Mouse (Mus musculus) intestine, embryonic 16.5 days (tissue): ENCODE data around the gene Tnc. TPM values are rescaled to one million over a fixed set of nuclear protein-coding genes. Genes with fewer than 3 reads are reported as not detected.

Source experiments
- ATAC-seq: fragments of 200-750 bp; cut with Nextera tagmentation; 2 replicates; pipeline ENCODE4 v1.8.0; 2017; ENCODE audit warnings: moderate TSS enrichment, moderate library complexity
- H3K27ac ChIP-seq: fragments of 300-500 bp; sonication (generic); 2 replicates; pipeline ENCODE4 v1.5.1; 2014; ENCODE audit warnings: mild to moderate bottlenecking, low read length
- H3K27me3 ChIP-seq: fragments of 300-500 bp; sonication (generic); replicated peaks from 2 replicates; pipeline ENCODE4 v1.6.1; 2014; ENCODE audit warnings: low read length, control low read depth, mixed read lengths; ENCODE audit not compliant: control insufficient read depth, insufficient read depth
- H3K36me3 ChIP-seq: fragments of 300-500 bp; sonication (generic); 2 replicates; pipeline ENCODE4 v1.6.1; 2014; ENCODE audit warnings: low read length, control low read depth; ENCODE audit not compliant: control insufficient read depth, insufficient read depth
- H3K4me1 ChIP-seq: fragments of 300-500 bp; sonication (generic); 2 replicates; pipeline ENCODE4 v1.6.1; 2014; ENCODE audit warnings: low read length, control low read depth, mixed read lengths; ENCODE audit not compliant: control insufficient read depth, insufficient read depth
- H3K4me2 ChIP-seq: fragments of 300-500 bp; sonication (generic); 2 replicates; pipeline ENCODE4 v1.6.1; 2014; ENCODE audit warnings: low read depth, low read length, control low read depth
- H3K4me3 ChIP-seq: fragments of 300-500 bp; sonication (generic); 2 replicates; pipeline ENCODE4 v1.5.1; 2014; ENCODE audit warnings: mild to moderate bottlenecking, low read length
- H3K9ac ChIP-seq: fragments of 300-500 bp; sonication (generic); 2 replicates; pipeline ENCODE4 v1.6.1; 2014; ENCODE audit warnings: low read depth, low read length
- H3K9me3 ChIP-seq: fragments of 300-500 bp; sonication (generic); 2 replicates; pipeline ENCODE4 v1.6.1; 2016; ENCODE audit warnings: low read length, control low read depth; ENCODE audit not compliant: control insufficient read depth
- WGBS: fragments of 180-500 bp; shearing (Covaris S2); extraction: QIAGEN DNeasy Blood & Tissue Kit; methylation state at CpG from one replicate; pipeline ENCODE4 v1.1.7; 2014; 5-methylcytosine and 5-hydroxymethylcytosine counted together
- polyA plus RNA-seq: library from polyadenylated mRNA; unstranded; fragments of >200 nt; fragmentation: Nextera tagmentation; extraction: Ambion mirVana; gene quantifications from 2 replicates; pipeline ENCODE4 v1.2.1, GENCODE M21; 2015

The Tnc gene
- polyA plus RNA-seq, 1 experiment from 2014 or later, result 6.9 TPM

GRCm38 (mm10) chr4:63982425-63983097, 64.3 kb downstream of the Tnc start:
- Histone ChIP-seq H3K4me3 (no peak overlapping the region), H3K36me3 (no peaks in the 10 kb centered on the region), H3K9me3 (no peaks in the 10 kb centered on the region), H3K9ac (no peak overlapping the region), H3K4me1 (no peaks in the 10 kb centered on the region), H3K27me3 (no peaks in the 10 kb centered on the region), H3K27ac (no peak overlapping the region), H3K4me2 (no peak overlapping the region)
- no peak for ATAC-seq
- 61% methylated on average over 12 of the region's 12 CpGs for WGBS

- Histone ChIP-seq H3K27ac (no peak overlapping the region), H3K9ac (no peak overlapping the region), H3K9me3 (no peaks in the 10 kb centered on the region), H3K4me2 (no peak overlapping the region), H3K36me3 (no peaks in the 10 kb centered on the region), H3K4me1 (no peaks in the 10 kb centered on the region), H3K27me3 (no peaks in the 10 kb centered on the region), H3K4me3 (no peak overlapping the region)
- WGBS, result 91% methylated on average over 1 of the region's 1 CpGs
- ATAC-seq, result no peak
These were observed 66.5 kb downstream of the Tnc start for GRCm38 (mm10) chr4:63980211-63980794.

GRCm38 (mm10) chr4:63979635-63980034, 67.2 kb downstream of the Tnc start:
- Histone ChIP-seq H3K36me3 (no peaks in the 10 kb centered on the region), H3K4me1 (no peaks in the 10 kb centered on the region), H3K9me3 (no peaks in the 10 kb centered on the region), H3K27me3 (no peaks in the 10 kb centered on the region), H3K4me3 (no peak overlapping the region), H3K9ac (no peak overlapping the region), H3K4me2 (no peak overlapping the region), H3K27ac (no peak overlapping the region)
- no peak for ATAC-seq
- 28% methylated on average over 2 of the region's 2 CpGs for WGBS

- ATAC-seq, result no peak
- Histone ChIP-seq H3K4me3 (no peak overlapping the region), H3K27ac (no peak overlapping the region), H3K36me3 (no peaks in the 10 kb centered on the region), H3K4me1 (no peaks in the 10 kb centered on the region), H3K4me2 (no peak overlapping the region), H3K9ac (no peak overlapping the region), H3K27me3 (no peaks in the 10 kb centered on the region), H3K9me3 (no peaks in the 10 kb centered on the region)
- WGBS, result 90% methylated on average over 2 of the region's 2 CpGs
These were observed 74.3 kb downstream of the Tnc start for GRCm38 (mm10) chr4:63972536-63972935.

- ATAC-seq, result no peak
- Histone ChIP-seq H3K36me3 (no peaks in the 10 kb centered on the region), H3K4me3 (no peak overlapping the region), H3K27me3 (no peaks in the 10 kb centered on the region), H3K27ac (no peak overlapping the region), H3K9me3 (no peaks in the 10 kb centered on the region), H3K4me2 (no peak overlapping the region), H3K4me1 (no peaks in the 10 kb centered on the region), H3K9ac (no peak overlapping the region)
- 83% methylated on average over 1 of the region's 1 CpGs for WGBS
These were observed 75.1 kb downstream of the Tnc start for GRCm38 (mm10) chr4:63971762-63972161.

- H3K9ac ChIP-seq, result no peak overlapping the region
- no peak overlapping the region for H3K27ac ChIP-seq
- no peak overlapping the region for H3K4me2 ChIP-seq
- H3K4me3 ChIP-seq, result no peak overlapping the region
- H3K9me3 ChIP-seq, result no peaks in the 10 kb centered on the region
- H3K27me3 ChIP-seq, result no peaks in the 10 kb centered on the region
- no peaks in the 10 kb centered on the region for H3K36me3 ChIP-seq
- no peaks in the 10 kb centered on the region for H3K4me1 ChIP-seq
- 87% methylated on average over 4 of the region's 4 CpGs for WGBS
- ATAC-seq, result no peak
These were observed 75.9 kb downstream of the Tnc start for GRCm38 (mm10) chr4:63970925-63971324.

- 82% methylated on average over 3 of the region's 3 CpGs for WGBS
- Histone ChIP-seq H3K9me3 (no peaks in the 10 kb centered on the region), H3K4me3 (no peak overlapping the region), H3K9ac (no peak overlapping the region), H3K4me2 (no peak overlapping the region), H3K27ac (no peak overlapping the region), H3K4me1 (no peaks in the 10 kb centered on the region), H3K36me3 (no peaks in the 10 kb centered on the region), H3K27me3 (no peaks in the 10 kb centered on the region)
- no peak for ATAC-seq
These were observed 76.9 kb downstream of the Tnc start for GRCm38 (mm10) chr4:63969891-63970290.

- no peaks in the 10 kb centered on the region for H3K27me3 ChIP-seq
- 33% methylated on average over 1 of the region's 1 CpGs for WGBS
- H3K4me2 ChIP-seq, result no peak overlapping the region
- no peak overlapping the region for H3K4me3 ChIP-seq
- H3K36me3 ChIP-seq, result no peaks in the 10 kb centered on the region
- H3K9ac ChIP-seq, result no peak overlapping the region
- no peaks in the 10 kb centered on the region for H3K4me1 ChIP-seq
- H3K9me3 ChIP-seq, result no peaks in the 10 kb centered on the region
- no peak overlapping the region for H3K27ac ChIP-seq
- no peak for ATAC-seq
These were observed 83.4 kb downstream of the Tnc start for GRCm38 (mm10) chr4:63963410-63963809.

- H3K9ac ChIP-seq, result no peak overlapping the region
- H3K9me3 ChIP-seq, result no peaks in the 10 kb centered on the region
- no peak for ATAC-seq
- no peak overlapping the region for H3K4me3 ChIP-seq
- no peak overlapping the region for H3K27ac ChIP-seq
- H3K4me2 ChIP-seq, result no peak overlapping the region
- WGBS, result 87% methylated on average over 5 of the region's 5 CpGs
- H3K4me1 ChIP-seq, result no peaks in the 10 kb centered on the region
- H3K27me3 ChIP-seq, result no peaks in the 10 kb centered on the region
- H3K36me3 ChIP-seq, result no peaks in the 10 kb centered on the region
These were observed 84.9 kb downstream of the Tnc start for GRCm38 (mm10) chr4:63961858-63962468.
